Mouse (Mus musculus): ENCODE data around the gene Mfsd11. TPM values are rescaled to one million over a fixed set of nuclear protein-coding genes. Genes with fewer than 3 reads are reported as not detected.

Gene Mfsd11
- total and polyA plus RNA-seq, 3 experiments: 25.4 to 25.7 TPM; not detected in 1

GRCm38 (mm10) chr11:116839601-116840000 lies 12.6 kb upstream of the Mfsd11 start:
- Histone ChIP-seq H3K4me1 (ENCODE audit: control insufficient read depth in 1 of 2, insufficient read depth in 2 of 2, low read length in 2 of 2) (peaks cover 8 to 41% of the 10 kb centered on the region in 2 experiments), H3K36me3 (ENCODE audit: control insufficient read depth in 1 of 2, insufficient read depth in 2 of 2, low read length in 2 of 2) (peaks cover 34 to 37% of the 10 kb centered on the region in 2 experiments), H3K79me2 (ENCODE audit: control insufficient read depth, insufficient read depth, low read length, poor library complexity) (peaks cover 56% of the 10 kb centered on the region), H3K27me3 (ENCODE audit: control insufficient read depth in 1 of 2, insufficient read depth in 2 of 2, low read length in 2 of 2) (no peaks in the 10 kb centered on the region), H3K4me3 (ENCODE audit: control insufficient read depth in 1 of 2, insufficient read depth in 1 of 2, low read depth in 2 of 2, low read length in 2 of 2) (no peak overlapping the region), H3K27ac (ENCODE audit: control insufficient read depth, low read depth, low read length) (no peak overlapping the region), H3K9ac (ENCODE audit: control insufficient read depth, low read depth, low read length, poor library complexity, severe bottlenecking) (no peak overlapping the region), H3K9me3 (replicated peaks; ENCODE audit: insufficient read depth, low read length) (no peaks in the 10 kb centered on the region)
- no peak for DNase-seq (ENCODE audit: low read depth, low spot score)
- TF ChIP-seq UBTF (IDR thresholded peaks at IDR 0.05; ENCODE audit: borderline replicate concordance, insufficient read depth, low read depth, low read length) (no peak), SIN3A (IDR thresholded peaks at IDR 0.05; ENCODE audit: low read length) (no peak), MYB (IDR thresholded peaks at IDR 0.05; ENCODE audit: low read depth, low read length) (no peak), POLR2AphosphoS5 (IDR thresholded peaks at IDR 0.05; ENCODE audit: borderline replicate concordance, low read depth, low read length) (no peak), BHLHE40 (IDR thresholded peaks at IDR 0.05; ENCODE audit: borderline replicate concordance, low read depth, low read length) (no peak), SMC3 (IDR thresholded peaks at IDR 0.05; ENCODE audit: low read depth, low read length) (no peak), HCFC1 (IDR thresholded peaks at IDR 0.05; ENCODE audit: low read depth, low read length) (no peak), MYC (IDR thresholded peaks at IDR 0.05; ENCODE audit: low read depth, low read length) (no peak), MXI1 (IDR thresholded peaks at IDR 0.05; ENCODE audit: low read depth, low read length) (no peak), POLR2AphosphoS2 (IDR thresholded peaks at IDR 0.05; ENCODE audit: low read length) (no peak), CHD1 (IDR thresholded peaks at IDR 0.05; ENCODE audit: low read depth, low read length) (no peak), MEF2A (IDR thresholded peaks at IDR 0.05; ENCODE audit: extremely low read depth, insufficient replicate concordance, low read depth, low read length, poor library complexity, severe bottlenecking) (no peak), ELF1 (IDR thresholded peaks at IDR 0.05; ENCODE audit: low read depth, low read length) (no peak), ZKSCAN1 (IDR thresholded peaks at IDR 0.05; ENCODE audit: low read depth, low read length) (no peak), CTCF (IDR thresholded peaks at IDR 0.05 in 2 of 3, conservative IDR thresholded peaks at IDR 0.05 in 1 of 3; ENCODE audit: control insufficient read depth in 1 of 3, insufficient read depth in 1 of 3, low read depth in 2 of 3, low read length in 3 of 3, poor library complexity in 1 of 3, severe bottlenecking in 1 of 3) (no peak), RCOR1 (IDR thresholded peaks at IDR 0.05; ENCODE audit: low read depth, low read length) (no peak), NRF1 (IDR thresholded peaks at IDR 0.05; ENCODE audit: insufficient read depth, low read depth, low read length, poor library complexity, severe bottlenecking) (no peak), RAD21 (IDR thresholded peaks at IDR 0.05; ENCODE audit: low read depth, low read length) (no peak), USF1 (IDR thresholded peaks at IDR 0.05; ENCODE audit: low read depth, low read length) (no peak)

GRCm38 (mm10) chr11:116840748-116841147 lies 11.5 kb upstream of the Mfsd11 start:
- Histone ChIP-seq H3K36me3 (ENCODE audit: control insufficient read depth in 1 of 2, insufficient read depth in 2 of 2, low read length in 2 of 2) (peaks cover 34 to 40% of the 10 kb centered on the region in 2 experiments), H3K9me3 (replicated peaks; ENCODE audit: insufficient read depth, low read length) (no peaks in the 10 kb centered on the region), H3K27me3 (ENCODE audit: control insufficient read depth in 1 of 2, insufficient read depth in 2 of 2, low read length in 2 of 2) (no peaks in the 10 kb centered on the region), H3K4me1 (ENCODE audit: control insufficient read depth in 1 of 2, insufficient read depth in 2 of 2, low read length in 2 of 2) (peaks cover 3 to 33% of the 10 kb centered on the region in 2 experiments), H3K9ac (ENCODE audit: control insufficient read depth, low read depth, low read length, poor library complexity, severe bottlenecking) (peak overlapping the region; percentile 28), H3K79me2 (ENCODE audit: control insufficient read depth, insufficient read depth, low read length, poor library complexity) (peaks cover 67% of the 10 kb centered on the region), H3K27ac (ENCODE audit: control insufficient read depth, low read depth, low read length) (no peak overlapping the region), H3K4me3 (ENCODE audit: control insufficient read depth in 1 of 2, insufficient read depth in 1 of 2, low read depth in 2 of 2, low read length in 2 of 2) (peak overlapping the region; percentile 34 to 94; a peak in 2 of 4 replicates)
- TF ChIP-seq ZKSCAN1 (IDR thresholded peaks at IDR 0.05; ENCODE audit: low read depth, low read length) (no peak), SMC3 (IDR thresholded peaks at IDR 0.05; ENCODE audit: low read depth, low read length) (no peak), NRF1 (IDR thresholded peaks at IDR 0.05; ENCODE audit: insufficient read depth, low read depth, low read length, poor library complexity, severe bottlenecking) (no peak), MYC (IDR thresholded peaks at IDR 0.05; ENCODE audit: low read depth, low read length) (no peak), MAFK (IDR thresholded peaks at IDR 0.05; ENCODE audit: borderline replicate concordance, low read depth, low read length) (no peak), ELF1 (IDR thresholded peaks at IDR 0.05; ENCODE audit: low read depth, low read length) (no peak), TAL1 (IDR thresholded peaks at IDR 0.05; ENCODE audit: low read length) (no peak), ZMIZ1 (IDR thresholded peaks at IDR 0.05; ENCODE audit: low read depth, low read length) (no peak)
- DNase-seq (ENCODE audit: low read depth, low spot score): no peak
